Mouse (Mus musculus) liver, adult 2 months (tissue): ENCODE results near the gene Tyw1.

Experiments used
- CTCF ChIP-seq: fragments of 200-500 bp; IDR thresholded peaks from 2 replicates; pipeline ENCODE4 v1.5.1; 2011; ENCODE audit warnings: low read depth, low read length, control low read depth
- POLR2A ChIP-seq: fragments of 200-500 bp; IDR thresholded peaks from 2 replicates; pipeline ENCODE4 v1.6.1; 2011; ENCODE audit warnings: low read length, control low read depth; ENCODE audit not compliant: insufficient read depth; ENCODE audit errors: extremely low read depth

GRCm38 (mm10) chr5:130303611-130304010 is 48.2 kb downstream of the Tyw1 start:
- TF ChIP-seq CTCF (no peak), POLR2A (no peak)
